Mouse (Mus musculus) intestine, postnatal 0 days (tissue): ENCODE data around the gene Aym1. TPM values are rescaled to one million over a fixed set of nuclear protein-coding genes. Genes with fewer than 3 reads are reported as not detected.
"Not testable (repeated sequence)": the region's sequence is repeated elsewhere in the genome, so short reads cannot be mapped to it uniquely, and the experiment has no call there.

Experiments
- ATAC-seq: fragments of 200-750 bp; cut with Nextera tagmentation; 2 replicates; pipeline ENCODE4 v1.8.0; 2017; ENCODE audit warnings: mild to moderate bottlenecking, moderate TSS enrichment, moderate library complexity
- H3K27ac ChIP-seq: fragments of 300-500 bp; sonication (generic); 2 replicates; pipeline ENCODE4 v1.5.1; 2014; ENCODE audit warnings: mild to moderate bottlenecking, low read depth, low read length, moderate library complexity
- H3K27me3 ChIP-seq: fragments of 300-500 bp; sonication (generic); replicated peaks from 2 replicates; pipeline ENCODE4 v1.6.1; 2014; ENCODE audit warnings: low read length, mixed read lengths; ENCODE audit not compliant: control insufficient read depth, insufficient read depth
- H3K36me3 ChIP-seq: fragments of 300-500 bp; sonication (generic); 2 replicates; pipeline ENCODE4 v1.6.1; 2014; ENCODE audit warnings: mild to moderate bottlenecking, moderate library complexity; ENCODE audit not compliant: control insufficient read depth, insufficient read depth
- H3K4me1 ChIP-seq: fragments of 300-500 bp; sonication (generic); replicated peaks from 2 replicates; pipeline ENCODE4 v1.6.1; 2014; ENCODE audit warnings: antibody characterized with exemption, low read length, mixed read lengths; ENCODE audit not compliant: control insufficient read depth, insufficient read depth
- H3K4me2 ChIP-seq: fragments of 300-500 bp; sonication (generic); replicated peaks from 2 replicates; pipeline ENCODE4 v1.6.1; 2014; ENCODE audit warnings: low read depth, mild to moderate bottlenecking, moderate library complexity
- H3K4me3 ChIP-seq: fragments of 300-500 bp; sonication (generic); 2 replicates; pipeline ENCODE4 v1.5.1; 2014; ENCODE audit warnings: low read depth, low read length
- H3K9ac ChIP-seq: fragments of 300-500 bp; sonication (generic); 2 replicates; pipeline ENCODE4 v1.6.1; 2014; ENCODE audit warnings: mild to moderate bottlenecking, low read depth, low read length
- H3K9me3 ChIP-seq: fragments of 300-500 bp; sonication (generic); 2 replicates; pipeline ENCODE4 v1.6.1; 2016; ENCODE audit warnings: mixed run types; ENCODE audit not compliant: control insufficient read depth
- CTCF ChIP-seq: sonication (generic); IDR thresholded peaks from 2 replicates; pipeline ENCODE4 v1.5.1; 2016; ENCODE audit warnings: low read depth, mild to moderate bottlenecking, control low read depth, antibody characterized with exemption, moderate library complexity
- WGBS: fragments of 180-500 bp; shearing (Covaris S2); extraction: QIAGEN DNeasy Blood & Tissue Kit; methylation state at CpG from one replicate; pipeline ENCODE4 v1.1.7; 2014; 5-methylcytosine and 5-hydroxymethylcytosine counted together
- polyA plus RNA-seq: library from polyadenylated mRNA; unstranded; fragments of >200 nt; fragmentation: Nextera tagmentation; extraction: Ambion mirVana; gene quantifications from 2 replicates; pipeline ENCODE4 v1.2.1, GENCODE M21; 2015

The Aym1 gene
- polyA plus RNA-seq, 1 experiment from 2014 or later: not detected

DNA sequence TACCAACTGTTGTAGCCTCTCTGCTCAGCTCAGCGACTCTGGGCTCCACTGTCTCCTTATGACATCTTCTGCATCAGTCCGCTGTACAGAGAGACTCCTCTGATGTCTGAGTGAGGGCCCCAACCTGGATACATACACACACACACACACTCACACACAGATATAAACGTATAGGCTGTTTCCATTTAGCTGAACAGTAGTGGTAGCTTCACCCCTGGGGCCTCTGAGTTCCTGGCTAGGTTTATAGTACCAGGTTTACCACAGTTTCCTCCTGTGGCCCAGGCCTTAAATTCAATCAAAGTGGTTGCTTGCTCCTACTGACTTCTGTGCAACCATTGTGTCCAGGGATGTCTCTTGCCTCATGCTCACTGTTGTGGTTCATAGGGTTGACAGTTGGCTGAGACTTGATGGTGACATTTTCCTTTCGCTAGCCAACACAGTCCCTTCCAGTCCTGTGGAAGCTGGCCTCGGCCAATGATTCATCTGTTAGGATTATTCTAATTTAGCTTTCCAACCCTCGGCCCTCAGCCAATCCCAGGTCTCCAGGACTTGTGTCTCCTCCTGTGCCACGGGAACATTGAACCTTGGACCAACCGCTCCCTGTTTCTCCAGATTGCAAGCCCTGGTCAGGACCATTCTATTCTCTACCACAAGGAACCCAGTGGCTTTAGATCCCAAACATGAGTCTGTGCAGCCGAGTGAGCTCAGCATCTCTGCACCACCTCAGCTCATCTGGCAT is 5.3 kb downstream of the Aym1 start:
- Histone ChIP-seq H3K27me3 (0 out of 2 replicates have a peak, but pooled peaks cover 3% of the 10 kb centered on the region), H3K27ac (peak overlapping the region; percentile 21; the same call in 1 of the 2 replicates), H3K9me3 (no peaks in the 10 kb centered on the region), H3K4me3 (no peak overlapping the region), H3K4me2 (0 out of 2 replicates have a peak overlapping the region, but pooled peaks have one; percentile 13), H3K36me3 (no peaks in the 10 kb centered on the region), H3K9ac (no peak overlapping the region), H3K4me1 (0 out of 2 replicates have a peak, but pooled peaks cover 3% of the 10 kb centered on the region)
- ATAC-seq: peak; percentile 94
- no peak for TF ChIP-seq CTCF
- WGBS: 44% methylated on average over 9 of the region's 9 CpGs

DNA sequence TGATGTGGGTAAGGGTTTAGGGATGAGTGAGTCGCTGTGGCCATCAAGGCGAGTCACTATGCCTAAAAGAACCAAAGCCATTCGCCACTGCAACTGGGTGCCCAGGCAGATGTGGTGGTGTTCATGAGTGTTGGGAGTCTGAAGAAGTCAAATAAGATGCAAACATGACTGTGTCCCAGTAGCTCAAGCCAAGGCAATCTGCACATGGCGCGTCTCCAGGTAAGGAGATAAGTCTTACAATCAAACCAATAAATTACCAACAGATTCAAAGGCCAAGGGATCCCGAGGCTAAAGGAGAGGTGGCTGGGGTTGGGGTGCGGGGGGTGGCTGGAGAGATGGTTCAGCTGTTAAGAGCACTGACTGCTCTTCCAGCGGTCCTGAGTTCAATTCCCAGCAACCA is 6.1 kb downstream of the Aym1 start:
- no peak for ATAC-seq
- Histone ChIP-seq H3K4me2 (0 out of 2 replicates have a peak overlapping the region, but pooled peaks have one; percentile 13), H3K4me3 (no peak overlapping the region), H3K4me1 (0 out of 2 replicates have a peak, but pooled peaks cover 3% of the 10 kb centered on the region), H3K27me3 (0 out of 2 replicates have a peak, but pooled peaks cover 3% of the 10 kb centered on the region), H3K9me3 (no peaks in the 10 kb centered on the region), H3K27ac (no peak overlapping the region), H3K9ac (no peak overlapping the region), H3K36me3 (no peaks in the 10 kb centered on the region)
- WGBS: 75% methylated on average over 8 of the region's 8 CpGs
- no peak for TF ChIP-seq CTCF

DNA sequence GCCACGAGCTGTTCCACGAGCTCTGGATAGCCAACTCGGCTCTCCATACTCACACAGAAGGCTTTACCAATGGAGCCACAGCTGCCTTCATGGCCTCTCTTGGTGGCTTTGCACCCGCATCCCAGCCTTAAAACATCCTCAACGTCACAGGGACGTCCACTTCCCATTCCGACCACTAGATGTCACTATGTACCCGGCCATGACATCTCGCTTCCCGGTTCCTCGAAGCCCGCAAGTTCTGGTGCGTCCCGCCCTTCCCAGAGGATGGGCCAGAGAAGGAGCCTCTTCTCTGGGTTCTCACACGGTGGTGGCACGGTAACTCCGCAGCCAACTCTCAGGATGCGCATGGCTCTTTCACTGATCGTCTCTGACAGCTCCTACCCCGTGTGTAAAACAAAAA is 8.8 kb downstream of the Aym1 start:
- TF ChIP-seq CTCF: peak; percentile 98
- WGBS: 3% methylated on average over 20 of the region's 20 CpGs
- no peak overlapping the region for H3K4me3 ChIP-seq
- 0 out of 2 replicates have a peak, but pooled peaks cover 3% of the 10 kb centered on the region for H3K27me3 ChIP-seq
- H3K4me1 ChIP-seq: 0 out of 2 replicates have a peak, but pooled peaks cover 3% of the 10 kb centered on the region
- no peaks in the 10 kb centered on the region for H3K36me3 ChIP-seq
- H3K9me3 ChIP-seq: no peaks in the 10 kb centered on the region
- ATAC-seq: no peak
- H3K27ac ChIP-seq: no peak overlapping the region
- H3K9ac ChIP-seq: no peak overlapping the region
- H3K4me2 ChIP-seq: no peak overlapping the region

DNA sequence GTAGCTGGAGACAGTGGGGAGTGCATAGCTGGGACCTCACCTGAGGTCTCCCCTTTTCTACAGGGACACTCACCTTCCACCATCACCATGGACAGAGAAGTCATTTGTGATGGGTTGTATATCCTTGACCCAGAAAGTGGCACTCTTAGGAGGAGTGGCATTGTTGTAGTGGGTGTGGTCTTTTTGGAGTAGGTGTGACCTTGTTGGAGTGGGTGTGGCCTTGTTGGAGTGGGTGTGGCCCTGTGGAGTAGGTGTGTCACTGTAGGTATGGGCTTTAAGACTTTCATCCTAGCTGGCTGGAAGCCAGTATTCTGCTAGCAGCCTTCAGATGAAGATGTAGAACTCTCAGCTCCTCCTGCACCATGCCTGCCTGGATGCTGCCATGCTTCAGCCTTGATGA is 10.6 kb downstream of the Aym1 start:
- H3K4me2 ChIP-seq, ATAC-seq, H3K27ac ChIP-seq, H3K36me3 ChIP-seq, H3K4me1 ChIP-seq, H3K9ac ChIP-seq, H3K4me3 ChIP-seq, H3K9me3 ChIP-seq, H3K27me3 ChIP-seq: not testable (repeated sequence)

DNA sequence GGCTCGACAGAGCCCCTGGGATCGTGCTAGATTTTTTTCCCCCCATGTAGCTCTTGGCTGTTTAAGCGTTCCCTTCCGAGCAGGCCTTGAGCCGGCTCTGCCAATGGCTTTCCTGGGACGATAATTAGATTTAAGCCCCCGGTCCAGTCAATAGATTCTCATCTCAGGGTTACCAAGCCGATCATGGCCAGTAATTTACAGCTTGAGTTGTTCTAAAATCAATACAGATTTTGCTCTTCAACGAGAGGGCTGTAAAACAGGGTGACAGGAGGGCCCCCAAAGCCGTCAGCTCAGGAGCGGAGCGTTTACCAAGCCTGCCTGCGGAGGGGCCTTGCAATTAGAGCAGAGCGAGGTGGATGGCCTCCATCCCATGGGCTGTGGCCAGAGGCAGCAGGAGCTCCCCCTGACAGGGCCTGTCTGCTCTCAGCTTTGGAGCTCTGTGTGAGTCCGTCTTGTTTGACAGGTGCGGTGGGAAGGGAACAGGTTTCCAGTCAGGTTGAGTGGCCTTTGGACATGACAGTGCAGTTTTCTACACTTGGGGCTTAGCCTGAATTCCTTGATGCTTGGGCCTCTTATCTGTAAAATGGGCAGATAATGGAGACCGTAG is 12.3 kb downstream of the Aym1 start:
- no peak for TF ChIP-seq CTCF
- no peak for ATAC-seq

DNA sequence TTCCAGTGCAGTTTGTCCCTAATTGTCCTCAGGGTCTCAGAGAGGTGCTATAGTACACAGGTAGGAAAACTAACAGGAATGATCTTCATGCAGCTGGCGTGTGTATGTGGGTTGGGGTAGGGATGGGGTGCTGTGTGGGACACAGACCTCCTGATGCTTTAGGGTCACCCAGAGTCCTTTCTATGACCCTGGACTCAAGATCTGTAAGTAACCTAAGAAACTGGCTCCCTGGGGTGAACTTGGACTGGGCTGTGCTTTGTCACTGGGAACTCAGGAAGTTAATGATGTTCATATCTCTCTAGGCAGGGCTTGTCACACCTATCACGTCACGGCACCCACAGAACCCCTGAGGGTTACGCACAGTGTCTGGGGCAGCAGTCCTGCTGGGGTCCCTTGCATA is 15.4 kb downstream of the Aym1 start:
- WGBS: 64% methylated on average over 4 of the region's 4 CpGs
- Histone ChIP-seq H3K9ac (no peak overlapping the region), H3K36me3 (no peaks in the 10 kb centered on the region), H3K27me3 (no peaks in the 10 kb centered on the region), H3K4me3 (no peak overlapping the region), H3K4me2 (no peak overlapping the region), H3K9me3 (no peaks in the 10 kb centered on the region), H3K27ac (no peak overlapping the region), H3K4me1 (no peaks in the 10 kb centered on the region)
- no peak for ATAC-seq
- TF ChIP-seq CTCF: no peak

More for the DNA sequence above, 12.3 kb downstream of the Aym1 start:
- Histone ChIP-seq H3K36me3 (no peaks in the 10 kb centered on the region), H3K27me3 (0 out of 2 replicates have a peak, but pooled peaks cover 3% of the 10 kb centered on the region), H3K9ac (no peak overlapping the region), H3K4me2 (no peak overlapping the region), H3K9me3 (no peaks in the 10 kb centered on the region), H3K27ac (no peak overlapping the region), H3K4me1 (no peaks in the 10 kb centered on the region), H3K4me3 (no peak overlapping the region)
- WGBS: 40% methylated on average over 17 of the region's 17 CpGs
